8 mouse cellular contexts compared by ENCODE assay signal in genomic region chr11:49764639-49765299, GRCm38 (mm10). TPM values are rescaled to one million over a fixed set of nuclear protein-coding genes. Genes with fewer than 3 reads are reported as not detected.
A peak's percentile ranks its signal among the peaks of the same experiment; 100 is the strongest.
DNase-seq lines count a peak whose midpoint lies in the region; ATAC-seq lines count a peak whose summit lies in the region.

No protein-coding gene starts in this region.

- peak; percentile 85 for ATAC-seq in embryonic facial prominence, embryonic 15.5 days (ENCODE audit: insufficient number of reproducible peaks, low FRiP score, low TSS enrichment, low read depth)
- ATAC-seq in limb, embryonic 13.5 days (ENCODE audit: low FRiP score, low read depth) = peak; percentile 90
- ATAC-seq in stomach, embryonic 15.5 days (ENCODE audit: insufficient read depth, low FRiP score, low read depth) = peak; percentile 70; the same call in 1 of the 2 replicates

- no peaks in the 10 kb centered on the region for H3K27me3 ChIP-seq in embryonic facial prominence, embryonic 15.5 days
- H3K27me3 ChIP-seq in limb, embryonic 13.5 days = no peaks in the 10 kb centered on the region
- H3K27me3 ChIP-seq in stomach, embryonic 15.5 days (replicated peaks) = no peaks in the 10 kb centered on the region

- no peak overlapping the region for H3K9ac ChIP-seq in embryonic facial prominence, embryonic 15.5 days
- H3K9ac ChIP-seq in limb, embryonic 13.5 days = no peak overlapping the region
- H3K9ac ChIP-seq in stomach, embryonic 15.5 days = no peak overlapping the region

- no peaks in the 10 kb centered on the region for H3K36me3 ChIP-seq in embryonic facial prominence, embryonic 15.5 days
- no peaks in the 10 kb centered on the region for H3K36me3 ChIP-seq in limb, embryonic 13.5 days
- H3K36me3 ChIP-seq in stomach, embryonic 15.5 days = no peaks in the 10 kb centered on the region

- H3K4me3 ChIP-seq in embryonic facial prominence, embryonic 15.5 days (replicated peaks) = no peak overlapping the region
- no peak overlapping the region for H3K4me3 ChIP-seq in limb, embryonic 13.5 days
- H3K4me3 ChIP-seq in stomach, embryonic 15.5 days (replicated peaks) = no peak overlapping the region

- DNase-seq in cerebellum, postnatal 25 days = peak; percentile 14 to 25
- DNase-seq in cerebellum, adult 9-10 months = no peak
- peak; percentile 75 for DNase-seq in Muller cell, postnatal 12 days (ENCODE audit: inconsistent ontology term)
- peak; percentile 73 to 81 for DNase-seq in heart, postnatal 14 days
- no peak for DNase-seq in frontal cortex, postnatal 25 days (ENCODE audit: low spot score in 2 of 2)

- peaks cover 27% of the 10 kb centered on the region for H3K4me1 ChIP-seq in embryonic facial prominence, embryonic 15.5 days
- peaks cover 38% of the 10 kb centered on the region for H3K4me1 ChIP-seq in limb, embryonic 13.5 days
- H3K4me1 ChIP-seq in stomach, embryonic 15.5 days = peaks cover 3% of the 10 kb centered on the region; the same call in 1 of the 2 replicates

- no peaks in the 10 kb centered on the region for H3K9me3 ChIP-seq in embryonic facial prominence, embryonic 15.5 days (replicated peaks)
- H3K9me3 ChIP-seq in limb, embryonic 13.5 days = no peaks in the 10 kb centered on the region
- no peaks in the 10 kb centered on the region for H3K9me3 ChIP-seq in stomach, embryonic 15.5 days

- H3K27ac ChIP-seq in embryonic facial prominence, embryonic 15.5 days (replicated peaks) = peak overlapping the region; percentile 76
- H3K27ac ChIP-seq in limb, embryonic 13.5 days = peak overlapping the region; percentile 94
- peak overlapping the region; percentile 68; the same call in 1 of the 2 replicates for H3K27ac ChIP-seq in stomach, embryonic 15.5 days

- WGBS in embryonic facial prominence, embryonic 15.5 days = 16% methylated on average over 8 of the region's 8 CpGs
- 20% methylated on average over 7 of the region's 8 CpGs for WGBS in limb, embryonic 13.5 days
- 17% methylated on average over 7 of the region's 8 CpGs for WGBS in stomach, embryonic 15.5 days

- H3K4me2 ChIP-seq in embryonic facial prominence, embryonic 15.5 days (replicated peaks) = peak overlapping the region; percentile 19
- H3K4me2 ChIP-seq in limb, embryonic 13.5 days (replicated peaks) = peak overlapping the region; percentile 27
- H3K4me2 ChIP-seq in stomach, embryonic 15.5 days = no peak overlapping the region

- intact Hi-C loops in heart, postnatal 14 days (cut with DNase I) = loop anchor here (5.0 kb wide), 1 partner anchor 32 kb away; no protein-coding TSS in a partner anchor

RNA-seq across cellular contexts. Expression of gene Gfpt2, which starts 29.2 kb away (rescaled TPM):
- 23.8 and 23.9 TPM in 2 replicates for polyA plus RNA-seq in embryonic facial prominence, embryonic 15.5 days (2015; fragmentation: Nextera tagmentation; extraction: Ambion mirVana)
- total RNA-seq in heart, postnatal 14 days (2021) = 10 to 100 TPM; 15.8 to 17.5 TPM
- 37.2 and 39.3 TPM in 2 replicates for polyA plus RNA-seq in limb, embryonic 13.5 days (2015; fragmentation: Nextera tagmentation; extraction: Ambion mirVana)
- 8.1 and 8.7 TPM in 2 replicates for polyA plus RNA-seq in stomach, embryonic 15.5 days (2015; fragmentation: Nextera tagmentation; extraction: Ambion mirVana)

RNA-seq across cellular contexts. Expression of gene Cnot6, which starts 52.2 kb away (rescaled TPM):
- 54.8 TPM in 2 replicates for polyA plus RNA-seq in embryonic facial prominence, embryonic 15.5 days (2015; fragmentation: Nextera tagmentation; extraction: Ambion mirVana)
- 10 to 100 TPM; 33.1 to 39.6 TPM for total RNA-seq in heart, postnatal 14 days (2021)
- 62.0 and 64.8 TPM in 2 replicates for polyA plus RNA-seq in limb, embryonic 13.5 days (2015; fragmentation: Nextera tagmentation; extraction: Ambion mirVana)
- polyA plus RNA-seq in stomach, embryonic 15.5 days (2015; fragmentation: Nextera tagmentation; extraction: Ambion mirVana) = 47.6 and 49.2 TPM in 2 replicates

Comparison
In these comparisons a context has a peak if more than half of its experiments do, and no peak if none do; other contexts are left out.
1. DNase-seq: peak in cerebellum, postnatal 25 days (2 of 2), Muller cell, postnatal 12 days (single experiment) and heart, postnatal 14 days (2 of 2); none in cerebellum, adult 9-10 months (single experiment) and frontal cortex, postnatal 25 days (0 of 2).
2. Peak in every context shown above with its lines, with median percentiles within 50 percentile points of each other: ATAC-seq and H3K27ac ChIP-seq.